Mouse (Mus musculus): ENCODE results near the gene Lnpk.

Gene Lnpk

GRCm38 (mm10) chr2:74490186-74490585 lies 89.0 kb downstream of the Lnpk start:
- no peak for DNase-seq (ENCODE audit: low read depth, low spot score)

- no peak for DNase-seq (ENCODE audit: low read depth, low spot score)
These were observed 90.8 kb downstream of the Lnpk start for GRCm38 (mm10) chr2:74488443-74488842.

- DNase-seq (ENCODE audit: low read depth, low spot score) = no peak
These were observed 96.6 kb downstream of the Lnpk start for GRCm38 (mm10) chr2:74482651-74483050.

- no peak for DNase-seq (ENCODE audit: low read depth, low spot score)
These were observed 97.1 kb downstream of the Lnpk start for GRCm38 (mm10) chr2:74482086-74482485.
